Mouse (Mus musculus) ES-E14 (cell line): Measurements from ENCODE around the gene Hspb6.

ENCODE experiments used
- CHD2 ChIP-seq: IDR thresholded peaks from 2 replicates; pipeline ENCODE4 v1.6.1; 2014; ENCODE audit warnings: mild to moderate bottlenecking, low read depth, low read length, inconsistent platforms
- HCFC1 ChIP-seq: IDR thresholded peaks from 2 replicates; pipeline ENCODE4 v1.6.1; 2012; ENCODE audit warnings: low read length, inconsistent platforms, borderline replicate concordance; ENCODE audit not compliant: insufficient read depth
- MAFK ChIP-seq: IDR thresholded peaks from 2 replicates; pipeline ENCODE4 v1.6.1; 2014; ENCODE audit warnings: mild to moderate bottlenecking, low read depth, low read length, inconsistent platforms; ENCODE audit not compliant: insufficient read depth
- ZC3H11A ChIP-seq: IDR thresholded peaks from 2 replicates; pipeline ENCODE4 v1.6.1; 2012; ENCODE audit warnings: low read depth, mild to moderate bottlenecking, inconsistent platforms, low read length, borderline replicate concordance
- ZNF384 ChIP-seq: IDR thresholded peaks from 2 replicates; pipeline ENCODE4 v1.6.1; 2012; ENCODE audit warnings: low read depth, low read length, inconsistent platforms

- TF ChIP-seq ZC3H11A (no peak), CHD2 (no peak), HCFC1 (no peak), MAFK (no peak), ZNF384 (no peak)
Measured at GRCm38 (mm10) chr7:30522871-30523270, 29.1 kb upstream of the Hspb6 start.
